8 mouse cellular contexts compared by ENCODE assay signal in genomic region chr12:117024916-117025315, GRCm38 (mm10).
A peak's percentile ranks its signal among the peaks of the same experiment; 100 is the strongest.
DNase-seq lines count a peak whose midpoint lies in the region.
"Had no signal": no experiment of that assay in that cellular context is flagged by ENCODE, and none has a peak within 500 bp of the region (broad histone marks: within the 10 kb centered on the region; RNA-seq: fewer than 3 reads in every experiment).

No protein-coding gene starts in this region.

- DNase-seq in layer of hippocampus, adult 18-20 months (ENCODE audit: low spot score in 2 of 2), result peak; percentile 11 to 47
- no peak for DNase-seq in layer of hippocampus, postnatal 25 days (ENCODE audit: extremely low spot score in 1 of 2, low spot score in 1 of 2)
- peak; percentile 29 for DNase-seq in adrenal gland, adult 8-10 months
- DNase-seq in adrenal gland, postnatal 25 days, result peak; percentile 45
- DNase-seq in cerebellum, postnatal 36 days, result peak; percentile 69 to 71
- DNase-seq in urinary bladder, postnatal 14 days (ENCODE audit: low spot score), result no peak
- no peak for DNase-seq in natural killer cell, adult 2 months (ENCODE audit: low spot score in 2 of 2)
- DNase-seq: gastrocnemius, adult 2 months had no signal

Comparison
In these comparisons a context has a peak if more than half of its experiments do, and no peak if none do; other contexts are left out.
1. DNase-seq: peak in layer of hippocampus, adult 18-20 months (2 of 2), adrenal gland, adult 8-10 months (single experiment), adrenal gland, postnatal 25 days (single experiment) and cerebellum, postnatal 36 days (2 of 2); none in layer of hippocampus, postnatal 25 days (0 of 2), urinary bladder, postnatal 14 days (single experiment) and natural killer cell, adult 2 months (0 of 2).